Comparison of ENCODE assay signal across 19 mouse cellular contexts in the genomic region with DNA sequence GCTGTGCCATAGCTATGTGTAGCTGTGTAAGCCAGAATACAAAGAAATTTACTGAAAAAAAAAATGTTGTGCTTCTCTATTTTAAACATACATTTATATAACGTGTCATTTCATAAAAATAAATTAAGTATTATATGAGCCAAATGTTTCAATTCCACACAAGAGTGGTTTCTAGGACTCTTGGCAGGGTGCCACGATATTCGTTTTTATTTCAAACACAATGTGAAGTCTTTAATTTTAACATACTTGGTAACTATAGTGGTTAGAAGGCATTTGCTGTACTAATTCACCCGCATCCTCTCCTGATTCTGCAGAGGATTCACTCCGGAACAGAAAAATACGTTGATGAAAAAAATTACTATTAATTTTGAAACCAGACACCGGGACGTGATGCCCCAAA.
DNase-seq lines count a peak whose midpoint lies in the region; ATAC-seq and TF ChIP-seq lines count a peak whose summit lies in the region.
"Had no signal": no experiment of that assay in that cellular context is flagged by ENCODE, and none has a peak within 500 bp of the region (broad histone marks: within the 10 kb centered on the region; RNA-seq: fewer than 3 reads in every experiment).

No protein-coding gene starts in this region.

- H3K27me3 ChIP-seq in forebrain, embryonic 14.5 days (replicated peaks; ENCODE audit: control insufficient read depth, insufficient read depth, low read length) = no peaks in the 10 kb centered on the region
- no peaks in the 10 kb centered on the region for H3K27me3 ChIP-seq in forebrain, embryonic 10.5 days (ENCODE audit: poor library complexity, severe bottlenecking)
- H3K27me3 ChIP-seq in midbrain, embryonic 14.5 days (ENCODE audit: control insufficient read depth, insufficient read depth, low read length) = no peaks in the 10 kb centered on the region
- no peaks in the 10 kb centered on the region for H3K27me3 ChIP-seq in midbrain, embryonic 11.5 days (ENCODE audit: control insufficient read depth, insufficient read depth, low read length)
- H3K27me3 ChIP-seq in limb, embryonic 14.5 days (ENCODE audit: control insufficient read depth, insufficient read depth, low read length) = no peaks in the 10 kb centered on the region
- H3K27me3 ChIP-seq: kidney, embryonic 15.5 days had no signal

- H3K9ac ChIP-seq in forebrain, embryonic 14.5 days (ENCODE audit: low read length) = no peak overlapping the region
- H3K9ac ChIP-seq in midbrain, embryonic 14.5 days (replicated peaks; ENCODE audit: low read length) = no peak overlapping the region
- no peak overlapping the region for H3K9ac ChIP-seq in midbrain, embryonic 11.5 days (ENCODE audit: low read length)
- H3K9ac ChIP-seq in limb, embryonic 14.5 days (ENCODE audit: low read depth, low read length, severe bottlenecking) = no peak overlapping the region
- H3K9ac ChIP-seq: kidney, embryonic 15.5 days had no signal

- ATAC-seq in forebrain, embryonic 14.5 days = no peak
- ATAC-seq in midbrain, embryonic 14.5 days (ENCODE audit: low FRiP score, low TSS enrichment) = no peak
- no peak for ATAC-seq in midbrain, embryonic 11.5 days (ENCODE audit: low FRiP score)
- no peak for ATAC-seq in limb, embryonic 14.5 days (ENCODE audit: low FRiP score, low read depth)
- ATAC-seq: forebrain, embryonic 16.5 days; inflammation-experienced regulatory T-cells, adult 6 months had no signal

- H3K4me3 ChIP-seq in forebrain, embryonic 14.5 days (ENCODE audit: low read depth, low read length) = no peak overlapping the region
- no peak overlapping the region for H3K4me3 ChIP-seq in forebrain, embryonic 10.5 days
- no peak overlapping the region for H3K4me3 ChIP-seq in midbrain, embryonic 14.5 days (replicated peaks; ENCODE audit: low read depth, low read length)
- no peak overlapping the region for H3K4me3 ChIP-seq in midbrain, embryonic 11.5 days (ENCODE audit: low read depth, low read length)
- no peak overlapping the region for H3K4me3 ChIP-seq in limb, embryonic 14.5 days (replicated peaks; ENCODE audit: low read length)
- H3K4me3 ChIP-seq: gastrocnemius, adult 2 months; heart, adult 2 months; kidney, embryonic 15.5 days; midbrain, embryonic 10.5 days had no signal

- intact Hi-C loops in left cerebral cortex, postnatal 10 days (cut with DNase I) = loop anchor here (5.0 kb wide), 1 partner anchor 51 kb away; no protein-coding TSS in a partner anchor

- H3K4me2 ChIP-seq in forebrain, embryonic 14.5 days (ENCODE audit: low read length) = no peak overlapping the region
- no peak overlapping the region for H3K4me2 ChIP-seq in midbrain, embryonic 14.5 days (ENCODE audit: low read length)
- H3K4me2 ChIP-seq in midbrain, embryonic 11.5 days = no peak overlapping the region
- no peak overlapping the region for H3K4me2 ChIP-seq in limb, embryonic 14.5 days (replicated peaks; ENCODE audit: low read depth, low read length, severe bottlenecking)
- H3K4me2 ChIP-seq: kidney, embryonic 15.5 days had no signal

- no peak overlapping the region for H3K27ac ChIP-seq in forebrain, embryonic 14.5 days (ENCODE audit: low read depth, low read length)
- no peak overlapping the region for H3K27ac ChIP-seq in forebrain, embryonic 10.5 days
- no peak overlapping the region for H3K27ac ChIP-seq in midbrain, embryonic 14.5 days (replicated peaks; ENCODE audit: low read depth, low read length)
- no peak overlapping the region for H3K27ac ChIP-seq in midbrain, embryonic 11.5 days (ENCODE audit: low read depth, low read length)
- no peak overlapping the region for H3K27ac ChIP-seq in limb, embryonic 14.5 days (replicated peaks; ENCODE audit: low read depth, low read length)
- H3K27ac ChIP-seq: gastrocnemius, adult 2 months; heart, adult 2 months; kidney, embryonic 15.5 days had no signal

- H3K9me3 ChIP-seq in forebrain, embryonic 14.5 days (replicated peaks; ENCODE audit: control insufficient read depth, low read length) = no peaks in the 10 kb centered on the region
- H3K9me3 ChIP-seq in forebrain, embryonic 10.5 days = no peaks in the 10 kb centered on the region
- H3K9me3 ChIP-seq in midbrain, embryonic 14.5 days (ENCODE audit: control insufficient read depth, low read length) = no peaks in the 10 kb centered on the region
- H3K9me3 ChIP-seq in midbrain, embryonic 11.5 days (ENCODE audit: control insufficient read depth, low read length) = no peaks in the 10 kb centered on the region
- no peaks in the 10 kb centered on the region for H3K9me3 ChIP-seq in limb, embryonic 14.5 days (ENCODE audit: control insufficient read depth, low read length)
- H3K9me3 ChIP-seq: kidney, embryonic 15.5 days; midbrain, embryonic 10.5 days had no signal

- TF ChIP-seq POLR2A in limb, embryonic 14.5 days (IDR thresholded peaks at IDR 0.05; ENCODE audit: borderline replicate concordance, extremely low read depth, insufficient read depth, insufficient read length) = no peak

- peaks cover 23% of the 10 kb centered on the region for H3K4me1 ChIP-seq in forebrain, embryonic 14.5 days (ENCODE audit: control insufficient read depth, insufficient read depth, low read length)
- H3K4me1 ChIP-seq in forebrain, embryonic 10.5 days = peaks cover 12% of the 10 kb centered on the region
- H3K4me1 ChIP-seq in midbrain, embryonic 14.5 days (ENCODE audit: control insufficient read depth, insufficient read depth, low read length) = peaks cover 10% of the 10 kb centered on the region
- peaks cover 4% of the 10 kb centered on the region for H3K4me1 ChIP-seq in midbrain, embryonic 11.5 days (ENCODE audit: control insufficient read depth, insufficient read depth, low read length)
- peaks cover 19% of the 10 kb centered on the region for H3K4me1 ChIP-seq in limb, embryonic 14.5 days (ENCODE audit: control insufficient read depth, insufficient read depth, low read length)

- WGBS in forebrain, embryonic 14.5 days = 72% methylated on average over 8 of the region's 8 CpGs
- 95% methylated on average over 8 of the region's 8 CpGs for WGBS in forebrain, embryonic 10.5 days
- WGBS in midbrain, embryonic 14.5 days = 78% methylated on average over 8 of the region's 8 CpGs
- 93% methylated on average over 8 of the region's 8 CpGs for WGBS in midbrain, embryonic 11.5 days
- 52% methylated on average over 8 of the region's 8 CpGs for WGBS in limb, embryonic 14.5 days

- H3K36me3 ChIP-seq in forebrain, embryonic 14.5 days (ENCODE audit: control insufficient read depth, insufficient read depth, low read length) = no peaks in the 10 kb centered on the region
- no peaks in the 10 kb centered on the region for H3K36me3 ChIP-seq in forebrain, embryonic 10.5 days (replicated peaks)
- H3K36me3 ChIP-seq in midbrain, embryonic 14.5 days (ENCODE audit: control insufficient read depth, insufficient read depth, low read length) = no peaks in the 10 kb centered on the region
- no peaks in the 10 kb centered on the region for H3K36me3 ChIP-seq in midbrain, embryonic 11.5 days (ENCODE audit: control insufficient read depth, insufficient read depth, low read length)
- no peaks in the 10 kb centered on the region for H3K36me3 ChIP-seq in limb, embryonic 14.5 days (ENCODE audit: control insufficient read depth, insufficient read depth, low read length)
- H3K36me3 ChIP-seq: kidney, embryonic 15.5 days; midbrain, embryonic 10.5 days had no signal

- peak; percentile 48 for DNase-seq in forebrain, embryonic 14.5 days (ENCODE audit: low spot score)
- DNase-seq in forebrain, embryonic 10.5 days (ENCODE audit: extremely low spot score, low spot score) = no peak
- peak; percentile 29 to 54 for DNase-seq in left cerebral cortex, postnatal 10 days (ENCODE audit: extremely low spot score in 1 of 2, low spot score in 2 of 2)
- DNase-seq in left cerebral cortex, adult 18-20 months (ENCODE audit: low spot score in 2 of 2) = no peak
- peak; percentile 35 for DNase-seq in midbrain, embryonic 14.5 days
- no peak for DNase-seq in midbrain, embryonic 11.5 days (ENCODE audit: low spot score, missing footprints)
- peak; percentile 72 for DNase-seq in limb, embryonic 14.5 days (ENCODE audit: low spot score)
- DNase-seq in heart, adult 9 months (ENCODE audit: low spot score in 2 of 2) = no peak
- DNase-seq: B cell, adult 2 months; cerebellum, adult 18-20 months; gastrocnemius, adult 2 months; heart, adult 2 months; heart, postnatal 36 days; layer of hippocampus, adult 9-11 months; thymus, postnatal 14 days had no signal

Comparison
In these comparisons a context has a peak if more than half of its experiments do, and no peak if none do; other contexts are left out.
1. DNase-seq: peak in forebrain, embryonic 14.5 days (single experiment), left cerebral cortex, postnatal 10 days (2 of 2), midbrain, embryonic 14.5 days (single experiment) and limb, embryonic 14.5 days (single experiment); none in forebrain, embryonic 10.5 days (single experiment), left cerebral cortex, adult 18-20 months (0 of 2), midbrain, embryonic 11.5 days (single experiment) and heart, adult 9 months (0 of 2).